Mouse (Mus musculus) mouse embryonic stem cell (cell line): ENCODE measurements around the gene Man1a.

Experiments used
- in situ Hi-C, 2 experiments: fragments of 300-500 bp; cut with MboI; formaldehyde crosslinking; loops; 1 replicate in 1 of 2; 3 replicates in 1 of 2; pipeline ENCODE4 v1.14.3; 2019 to 2020; ENCODE audit warnings: low sequenced_read_pairs in 2 of 2, low pct_unique_long_range_greater_than_20kb in 1 of 2, mixed read lengths in 1 of 2; ENCODE audit not compliant: unreplicated experiment in 1 of 2

Man1a gene

GRCm38 (mm10) chr10:53863486-53864357 lies 212.7 kb downstream of the Man1a start:
- in situ Hi-C loops = no loop called here

- in situ Hi-C loops = no loop called here
These were observed 216.5 kb downstream of the Man1a start for GRCm38 (mm10) chr10:53859879-53860278.

GRCm38 (mm10) chr10:53859224-53859623 lies 217.2 kb downstream of the Man1a start:
- in situ Hi-C loops = no loop called here
